Mouse (Mus musculus) neural tube, embryonic 11.5 days (tissue): ENCODE measurements around the gene Ccdc159. TPM values are rescaled to one million over a fixed set of nuclear protein-coding genes. Genes with fewer than 3 reads are reported as not detected.

Source experiments
- ATAC-seq: fragments of 200-750 bp; cut with Nextera tagmentation; 2 replicates; pipeline ENCODE4 v1.8.0; 2017; ENCODE audit warnings: moderate number of reproducible peaks, mild to moderate bottlenecking, moderate TSS enrichment, moderate library complexity; ENCODE audit not compliant: insufficient read depth, low FRiP score, low TSS enrichment
- DNase-seq: peaks from one replicate; pipeline ENCODE4 v3.0.0-alpha.2; 2015; ENCODE audit warnings: low spot score
- H3K27ac ChIP-seq: fragments of 300-500 bp; sonication (generic); 2 replicates; pipeline ENCODE4 v1.5.1; 2014; ENCODE audit warnings: low read depth, mild to moderate bottlenecking, low read length
- H3K27me3 ChIP-seq: fragments of 300-500 bp; sonication (generic); 2 replicates; pipeline ENCODE4 v1.6.1; 2014; ENCODE audit warnings: mild to moderate bottlenecking, low read length, mixed read lengths; ENCODE audit not compliant: control insufficient read depth, insufficient read depth
- H3K36me3 ChIP-seq: fragments of 300-500 bp; sonication (generic); 2 replicates; pipeline ENCODE4 v1.6.1; 2014; ENCODE audit warnings: mild to moderate bottlenecking, low read length, moderate library complexity, mixed read lengths; ENCODE audit not compliant: control insufficient read depth, insufficient read depth
- H3K4me1 ChIP-seq: fragments of 300-500 bp; sonication (generic); 2 replicates; pipeline ENCODE4 v1.6.1; 2014; ENCODE audit warnings: low read length, mixed read lengths; ENCODE audit not compliant: control insufficient read depth, insufficient read depth
- H3K4me2 ChIP-seq: fragments of 300-500 bp; sonication (generic); 2 replicates; pipeline ENCODE4 v1.6.1; 2014; ENCODE audit warnings: low read depth, mild to moderate bottlenecking, moderate library complexity
- H3K4me3 ChIP-seq: fragments of 300-500 bp; sonication (generic); 2 replicates; pipeline ENCODE4 v1.5.1; 2014; ENCODE audit warnings: low read depth, low read length
- H3K9ac ChIP-seq: fragments of 300-500 bp; sonication (generic); 2 replicates; pipeline ENCODE4 v1.6.1; 2014; ENCODE audit warnings: mild to moderate bottlenecking, low read length
- H3K9me3 ChIP-seq: fragments of 300-500 bp; sonication (generic); 2 replicates; pipeline ENCODE4 v1.6.1; 2016; ENCODE audit warnings: low read length; ENCODE audit not compliant: control insufficient read depth
- WGBS: fragments of 180-500 bp; shearing (Covaris S2); extraction: QIAGEN DNeasy Blood & Tissue Kit; methylation state at CpG from one replicate; pipeline ENCODE4 v1.1.7; 2014; 5-methylcytosine and 5-hydroxymethylcytosine counted together
- polyA plus RNA-seq: library from polyadenylated mRNA; unstranded; fragments of >200 nt; fragmentation: Nextera tagmentation; extraction: Ambion mirVana; gene quantifications from 2 replicates; pipeline ENCODE4 v1.2.1, GENCODE M21; 2014

The Ccdc159 gene
- polyA plus RNA-seq, 1 experiment from 2014 or later = 3.6 TPM

DNA sequence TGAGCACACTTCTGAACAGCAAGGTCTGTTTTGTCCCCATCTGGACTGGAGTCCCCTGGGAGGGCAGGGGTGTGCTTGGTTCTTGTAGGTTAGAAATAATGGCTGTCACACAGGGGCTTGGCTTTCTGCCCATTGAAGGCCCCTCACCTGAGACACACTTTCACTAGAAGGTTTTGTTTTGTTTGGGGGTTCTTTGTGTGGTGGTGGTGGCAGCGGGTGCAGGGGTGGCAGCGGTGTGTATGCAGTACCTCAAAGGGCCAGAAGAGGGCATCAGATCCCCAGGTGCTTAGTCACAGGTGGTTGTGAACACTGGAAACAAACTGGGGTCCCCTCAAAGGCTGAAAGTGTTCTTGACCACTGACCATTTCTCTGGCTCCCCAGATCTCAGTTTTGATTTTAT lies 50.7 kb downstream of the Ccdc159 start:
- Histone ChIP-seq H3K4me2 (no peak overlapping the region), H3K9me3 (no peaks in the 10 kb centered on the region), H3K4me3 (no peak overlapping the region), H3K27ac (no peak overlapping the region), H3K27me3 (no peaks in the 10 kb centered on the region), H3K4me1 (no peaks in the 10 kb centered on the region), H3K9ac (no peak overlapping the region), H3K36me3 (no peaks in the 10 kb centered on the region)
- ATAC-seq = no peak
- no peak for DNase-seq
- 18% methylated on average over 2 of the region's 2 CpGs for WGBS

DNA sequence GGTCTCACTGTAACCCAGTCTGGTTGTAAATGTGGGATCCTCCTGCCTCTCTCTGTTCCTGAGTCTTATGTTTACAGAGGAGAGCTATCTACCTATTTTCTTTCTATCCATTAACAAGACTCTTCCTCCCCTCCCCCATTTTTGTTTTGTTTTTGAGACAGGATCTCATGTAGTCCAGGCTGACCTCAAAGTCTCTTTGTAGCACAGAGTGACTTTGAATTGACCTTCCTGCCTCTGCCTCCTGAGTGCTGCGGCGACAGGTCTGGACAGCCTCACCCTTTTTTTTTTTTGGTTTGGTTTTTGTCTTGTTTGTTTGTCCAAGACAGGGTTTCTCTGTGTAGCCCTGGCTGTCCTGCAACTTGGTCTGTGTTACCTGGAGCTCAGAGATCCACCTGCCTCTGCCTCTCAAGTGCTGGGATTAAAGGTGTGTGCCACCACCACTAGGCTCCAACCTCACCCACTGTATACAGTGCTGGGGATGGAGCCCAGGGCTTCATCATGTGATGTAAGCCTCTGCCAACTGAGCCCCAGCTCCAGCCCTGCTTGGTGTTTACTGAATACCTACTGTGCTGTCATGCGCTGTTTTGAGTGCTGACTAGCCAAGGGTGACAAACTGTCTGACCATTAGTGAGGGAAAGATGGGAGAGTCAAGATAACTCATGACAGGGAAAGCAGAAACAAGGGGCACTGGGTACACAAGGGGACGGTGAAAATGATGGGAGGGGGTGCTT lies 51.3 kb downstream of the Ccdc159 start:
- Histone ChIP-seq H3K4me1 (no peaks in the 10 kb centered on the region), H3K27ac (no peak overlapping the region), H3K4me2 (no peak overlapping the region), H3K4me3 (no peak overlapping the region), H3K27me3 (no peaks in the 10 kb centered on the region), H3K9me3 (no peaks in the 10 kb centered on the region), H3K36me3 (no peaks in the 10 kb centered on the region), H3K9ac (no peak overlapping the region)
- ATAC-seq = no peak
- no peak for DNase-seq
- whole genome bisulfite sequencing = 87% methylated on average over 4 of the region's 4 CpGs

DNA sequence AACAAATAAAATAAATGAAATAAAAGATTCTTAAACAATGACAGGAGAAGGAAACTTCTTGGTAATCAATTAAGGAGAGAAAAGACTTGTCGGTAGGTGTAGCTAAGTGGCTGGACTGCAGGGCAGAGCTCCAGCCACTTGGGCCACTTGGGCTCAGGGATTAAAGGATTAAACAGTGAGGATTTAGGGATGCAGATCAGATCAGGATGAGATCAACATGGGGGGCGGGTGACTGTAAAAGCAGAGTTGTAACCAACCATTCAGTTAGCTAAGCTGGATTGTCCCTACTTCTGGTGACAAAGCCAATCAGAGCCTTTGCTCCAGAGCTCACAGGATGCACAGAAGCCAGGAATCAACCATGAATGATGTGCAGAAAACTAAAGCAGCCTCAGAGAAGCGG lies 56.6 kb downstream of the Ccdc159 start:
- Histone ChIP-seq H3K4me3 (no peak overlapping the region), H3K36me3 (no peaks in the 10 kb centered on the region), H3K9me3 (no peaks in the 10 kb centered on the region), H3K27me3 (peaks cover 27% of the 10 kb centered on the region), H3K9ac (no peak overlapping the region), H3K4me1 (peaks cover 6% of the 10 kb centered on the region), H3K4me2 (no peak overlapping the region), H3K27ac (no peak overlapping the region)
- 37% methylated on average over 3 of the region's 3 CpGs for WGBS
- ATAC-seq (no peak), DNase-seq (no peak)

Other genes with a start within 250 kb of the Ccdc159 start
- 18.7 and 22.5 TPM in 2 replicates for gene Ldlr, start 204.0 kb upstream of the Ccdc159 start, polyA plus RNA-seq
- 116 and 117 TPM in 2 replicates for gene Spc24, start 167.2 kb upstream of the Ccdc159 start, polyA plus RNA-seq
- 3.7 and 4.5 TPM in 2 replicates for gene Kank2, start 128.7 kb upstream of the Ccdc159 start, polyA plus RNA-seq
- gene Angptl8, start 92.0 kb upstream of the Ccdc159 start, polyA plus RNA-seq = not detected in 2 replicates
- 24.7 and 25.4 TPM in 2 replicates for gene Dock6, start 74.8 kb upstream of the Ccdc159 start, polyA plus RNA-seq
- 11.1 and 12.7 TPM in 2 replicates for gene Rab3d, start 9.3 kb upstream of the Ccdc159 start, polyA plus RNA-seq
- gene Tmem205, start 85 bp downstream of the Ccdc159 start, polyA plus RNA-seq = 35.1 and 35.4 TPM in 2 replicates
- 27.7 TPM in 2 replicates for gene Plppr2, start 9.6 kb downstream of the Ccdc159 start, polyA plus RNA-seq
- 18.9 and 22.5 TPM in 2 replicates for gene Swsap1, start 28.3 kb downstream of the Ccdc159 start, polyA plus RNA-seq
- 4.1 and 5.9 TPM in 2 replicates for gene Epor, start 36.0 kb downstream of the Ccdc159 start, polyA plus RNA-seq
- 2.3 and 3.7 TPM in 2 replicates for gene Rgl3, start 62.0 kb downstream of the Ccdc159 start, polyA plus RNA-seq
- 2.7 and 3.5 TPM in 2 replicates for gene Ccdc151, start 75.2 kb downstream of the Ccdc159 start, polyA plus RNA-seq
- gene Prkcsh, start 75.3 kb downstream of the Ccdc159 start, polyA plus RNA-seq = 91.4 and 106 TPM in 2 replicates
- gene Elavl3, start 124.6 kb downstream of the Ccdc159 start, polyA plus RNA-seq = 64.6 and 69.1 TPM in 2 replicates
- gene Gm49318, start 143.8 kb downstream of the Ccdc159 start, polyA plus RNA-seq = not detected in 2 replicates
- gene Zfp653, start 143.9 kb downstream of the Ccdc159 start, polyA plus RNA-seq = 8.2 and 9.5 TPM in 2 replicates
- 40.1 and 40.4 TPM in 2 replicates for gene Ecsit, start 158.0 kb downstream of the Ccdc159 start, polyA plus RNA-seq
- gene Cnn1, start 171.7 kb downstream of the Ccdc159 start, polyA plus RNA-seq = 1.0 and 2.6 TPM in 2 replicates
- gene Elof1, start 189.7 kb downstream of the Ccdc159 start, polyA plus RNA-seq = 217 and 221 TPM in 2 replicates
- gene Acp5, start 208.2 kb downstream of the Ccdc159 start, polyA plus RNA-seq = 14.9 and 16.8 TPM in 2 replicates
- 59.6 and 59.7 TPM in 2 replicates for gene Pigyl, start 229.4 kb downstream of the Ccdc159 start, polyA plus RNA-seq